Mouse (Mus musculus): ENCODE data around the gene Hsd17b7. TPM values are rescaled to one million over a fixed set of nuclear protein-coding genes. Genes with fewer than 3 reads are reported as not detected.

The Hsd17b7 gene
- polyA plus RNA-seq, 1 experiment from 2014 or later: 25.7 TPM

- DNase-seq (no peak), ATAC-seq (no peak)
- no peaks in the 10 kb centered on the region for H3K27me3 ChIP-seq (ENCODE audit: insufficient read depth, low read length)
- WGBS (ENCODE audit: insufficient replicate concordance): 45% methylated on average over 9 of the region's 9 CpGs
- H3K4me2 ChIP-seq (ENCODE audit: low read depth, low read length): no peak overlapping the region
- H3K9me3 ChIP-seq (ENCODE audit: low read length): no peaks in the 10 kb centered on the region
- H3K4me3 ChIP-seq (ENCODE audit: low read depth, low read length): no peak overlapping the region
- no peak overlapping the region for H3K27ac ChIP-seq (ENCODE audit: low read depth)
- TF ChIP-seq CTCF (IDR thresholded peaks at IDR 0.05; ENCODE audit: low read depth): no peak
- no peaks in the 10 kb centered on the region for H3K36me3 ChIP-seq (replicated peaks; ENCODE audit: insufficient read depth, low read length)
- no peak overlapping the region for H3K9ac ChIP-seq (replicated peaks)
- 0 out of 2 replicates have a peak, but pooled peaks cover 3% of the 10 kb centered on the region for H3K4me1 ChIP-seq (ENCODE audit: insufficient read depth)
These were observed 51.8 kb downstream of the Hsd17b7 start for GRCm38 (mm10) chr1:169917115-169917796.

- H3K4me2 ChIP-seq (ENCODE audit: low read depth, low read length): no peak overlapping the region
- H3K4me1 ChIP-seq (ENCODE audit: insufficient read depth): 0 out of 2 replicates have a peak, but pooled peaks cover 3% of the 10 kb centered on the region
- TF ChIP-seq EP300 (IDR thresholded peaks at IDR 0.05; ENCODE audit: low read depth) (no peak), CTCF (IDR thresholded peaks at IDR 0.05; ENCODE audit: low read depth) (no peak)
- no peak overlapping the region for H3K4me3 ChIP-seq (ENCODE audit: low read depth, low read length)
- no peak overlapping the region for H3K27ac ChIP-seq (ENCODE audit: low read depth)
- ATAC-seq (no peak), DNase-seq (no peak)
- no peaks in the 10 kb centered on the region for H3K27me3 ChIP-seq (ENCODE audit: insufficient read depth, low read length)
- WGBS (ENCODE audit: insufficient replicate concordance): 61% methylated on average over 7 of the region's 7 CpGs
- no peaks in the 10 kb centered on the region for H3K9me3 ChIP-seq (ENCODE audit: low read length)
- H3K36me3 ChIP-seq (replicated peaks; ENCODE audit: insufficient read depth, low read length): no peaks in the 10 kb centered on the region
- no peak overlapping the region for H3K9ac ChIP-seq (replicated peaks)
These were observed 52.4 kb downstream of the Hsd17b7 start for GRCm38 (mm10) chr1:169916659-169917058.

- Histone ChIP-seq H3K9ac (replicated peaks) (no peak overlapping the region), H3K4me2 (ENCODE audit: low read depth, low read length) (no peak overlapping the region), H3K36me3 (replicated peaks; ENCODE audit: insufficient read depth, low read length) (no peaks in the 10 kb centered on the region), H3K27me3 (ENCODE audit: insufficient read depth, low read length) (no peaks in the 10 kb centered on the region), H3K4me1 (ENCODE audit: insufficient read depth) (no peaks in the 10 kb centered on the region), H3K9me3 (ENCODE audit: low read length) (no peaks in the 10 kb centered on the region; the same call in 1 of the 2 replicates), H3K4me3 (ENCODE audit: low read depth, low read length) (no peak overlapping the region), H3K27ac (ENCODE audit: low read depth) (no peak overlapping the region)
- WGBS (ENCODE audit: insufficient replicate concordance): 63% methylated on average over 6 of the region's 6 CpGs
- DNase-seq: no peak
- ATAC-seq: no peak
- no peak for TF ChIP-seq EP300 (IDR thresholded peaks at IDR 0.05; ENCODE audit: low read depth)
- no peak for TF ChIP-seq CTCF (IDR thresholded peaks at IDR 0.05; ENCODE audit: low read depth)
These were observed 57.5 kb downstream of the Hsd17b7 start for GRCm38 (mm10) chr1:169911526-169911925.

GRCm38 (mm10) chr1:169910751-169911150 lies 58.3 kb downstream of the Hsd17b7 start:
- Histone ChIP-seq H3K9ac (replicated peaks) (no peak overlapping the region), H3K27me3 (ENCODE audit: insufficient read depth, low read length) (no peaks in the 10 kb centered on the region), H3K4me2 (ENCODE audit: low read depth, low read length) (no peak overlapping the region), H3K9me3 (ENCODE audit: low read length) (no peaks in the 10 kb centered on the region; the same call in 1 of the 2 replicates), H3K4me1 (ENCODE audit: insufficient read depth) (no peaks in the 10 kb centered on the region), H3K4me3 (ENCODE audit: low read depth, low read length) (no peak overlapping the region), H3K27ac (ENCODE audit: low read depth) (no peak overlapping the region), H3K36me3 (replicated peaks; ENCODE audit: insufficient read depth, low read length) (no peaks in the 10 kb centered on the region)
- DNase-seq (no peak), ATAC-seq (no peak)
- 74% methylated on average over 7 of the region's 7 CpGs for WGBS (ENCODE audit: insufficient replicate concordance)
- TF ChIP-seq EP300 (IDR thresholded peaks at IDR 0.05; ENCODE audit: low read depth) (no peak), CTCF (IDR thresholded peaks at IDR 0.05; ENCODE audit: low read depth) (no peak)

- DNase-seq: no peak
- ATAC-seq: no peak
- Histone ChIP-seq H3K4me1 (ENCODE audit: insufficient read depth) (no peaks in the 10 kb centered on the region), H3K9me3 (ENCODE audit: low read length) (no peaks in the 10 kb centered on the region; the same call in 1 of the 2 replicates), H3K36me3 (replicated peaks; ENCODE audit: insufficient read depth, low read length) (no peaks in the 10 kb centered on the region), H3K9ac (replicated peaks) (no peak overlapping the region), H3K27ac (ENCODE audit: low read depth) (no peak overlapping the region), H3K27me3 (ENCODE audit: insufficient read depth, low read length) (no peaks in the 10 kb centered on the region), H3K4me2 (ENCODE audit: low read depth, low read length) (no peak overlapping the region), H3K4me3 (ENCODE audit: low read depth, low read length) (no peak overlapping the region)
- no peak for TF ChIP-seq EP300 (IDR thresholded peaks at IDR 0.05; ENCODE audit: low read depth)
- TF ChIP-seq CTCF (IDR thresholded peaks at IDR 0.05; ENCODE audit: low read depth): no peak
- 78% methylated on average over 6 of the region's 6 CpGs for whole genome bisulfite sequencing (ENCODE audit: insufficient replicate concordance)
These were observed 59.4 kb downstream of the Hsd17b7 start for GRCm38 (mm10) chr1:169909659-169910058.

GRCm38 (mm10) chr1:169909163-169909562 lies 59.9 kb downstream of the Hsd17b7 start:
- ATAC-seq (no peak), DNase-seq (no peak)
- H3K4me1 ChIP-seq (ENCODE audit: insufficient read depth): no peaks in the 10 kb centered on the region
- no peak overlapping the region for H3K4me3 ChIP-seq (ENCODE audit: low read depth, low read length)
- H3K27me3 ChIP-seq (ENCODE audit: insufficient read depth, low read length): no peaks in the 10 kb centered on the region
- H3K4me2 ChIP-seq (ENCODE audit: low read depth, low read length): no peak overlapping the region
- 72% methylated on average over 5 of the region's 5 CpGs for WGBS (ENCODE audit: insufficient replicate concordance)
- H3K27ac ChIP-seq (ENCODE audit: low read depth): no peak overlapping the region
- no peak overlapping the region for H3K9ac ChIP-seq (replicated peaks)
- H3K9me3 ChIP-seq (ENCODE audit: low read length): no peaks in the 10 kb centered on the region; the same call in 1 of the 2 replicates
- TF ChIP-seq EP300 (IDR thresholded peaks at IDR 0.05; ENCODE audit: low read depth) (no peak), CTCF (IDR thresholded peaks at IDR 0.05; ENCODE audit: low read depth) (no peak)
- H3K36me3 ChIP-seq (replicated peaks; ENCODE audit: insufficient read depth, low read length): no peaks in the 10 kb centered on the region

Data from liver, postnatal 0 days (tissue).